Mouse (Mus musculus): Measurements from ENCODE around the gene Ufc1.
"Not testable (repeated sequence)": the region's sequence is repeated elsewhere in the genome, so short reads cannot be mapped to it uniquely, and the experiment has no call there.

Ufc1 gene

GRCm38 (mm10) chr1:171248386-171249226 lies 46.2 kb downstream of the Ufc1 start:
- no peak for DNase-seq (ENCODE audit: low spot score in 2 of 2)

DNA sequence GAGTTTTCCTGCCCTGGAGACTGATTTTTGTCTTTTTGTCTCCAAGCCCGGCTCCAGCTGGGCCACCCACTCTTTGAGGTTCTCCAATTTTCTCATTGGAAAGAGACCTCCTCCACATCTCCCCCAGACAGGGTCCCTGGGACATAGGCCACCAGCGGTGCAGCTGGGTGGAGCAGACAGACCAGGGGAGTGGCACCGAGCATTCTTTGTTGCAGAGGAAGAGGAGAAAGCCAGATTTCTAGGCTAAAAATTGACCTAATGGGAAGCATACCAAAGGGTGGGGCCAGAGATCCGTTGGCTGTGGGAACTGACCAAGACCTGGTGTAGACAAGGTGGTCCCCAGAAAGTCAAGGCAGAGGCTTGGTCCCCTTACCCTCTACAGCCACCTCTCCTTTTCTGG lies 46.9 kb downstream of the Ufc1 start:
- DNase-seq (ENCODE audit: low spot score in 2 of 2) = peak in 1 of 2 experiments; percentile 55

- no peak for DNase-seq (ENCODE audit: low spot score in 2 of 2)
These were observed 47.4 kb downstream of the Ufc1 start for GRCm38 (mm10) chr1:171247453-171247841.

DNA sequence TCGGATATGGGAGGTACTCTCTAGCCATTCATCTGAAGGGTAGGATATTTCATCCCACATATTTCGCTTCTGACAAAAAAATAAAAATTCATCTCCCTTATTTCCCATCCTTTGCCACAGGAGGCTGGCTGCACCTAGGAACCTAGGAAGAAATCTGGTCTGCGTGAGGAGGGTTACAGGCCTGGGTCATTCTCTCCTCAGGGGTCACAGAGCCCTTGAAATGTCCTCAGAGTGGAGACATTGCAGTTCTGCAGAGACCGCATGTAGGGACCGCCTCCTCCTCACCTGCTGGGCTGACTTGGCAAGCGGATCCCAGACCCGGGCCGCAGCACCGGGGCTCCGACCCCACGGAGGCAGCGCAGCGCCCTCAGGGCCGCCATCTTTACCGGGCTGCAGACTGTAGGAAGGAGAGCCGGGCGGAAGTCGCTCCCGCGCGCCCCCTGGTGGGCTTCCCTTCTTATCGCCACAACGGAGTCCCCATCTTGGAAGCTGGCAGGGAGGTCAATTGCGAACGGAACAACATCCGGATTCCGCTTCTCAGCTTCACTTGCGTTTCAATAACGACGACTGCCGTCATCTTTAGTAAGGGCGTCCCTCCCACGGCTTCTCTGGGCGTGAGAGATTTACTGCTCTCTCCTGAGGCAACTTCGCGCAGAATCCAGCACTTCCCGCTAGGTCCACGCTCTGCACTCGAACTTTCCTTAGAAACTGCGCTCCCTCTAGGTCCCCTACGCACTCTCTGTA lies 47.9 kb downstream of the Ufc1 start:
- DNase-seq (ENCODE audit: low spot score in 2 of 2) = peak; percentile 95 to 98

DNA sequence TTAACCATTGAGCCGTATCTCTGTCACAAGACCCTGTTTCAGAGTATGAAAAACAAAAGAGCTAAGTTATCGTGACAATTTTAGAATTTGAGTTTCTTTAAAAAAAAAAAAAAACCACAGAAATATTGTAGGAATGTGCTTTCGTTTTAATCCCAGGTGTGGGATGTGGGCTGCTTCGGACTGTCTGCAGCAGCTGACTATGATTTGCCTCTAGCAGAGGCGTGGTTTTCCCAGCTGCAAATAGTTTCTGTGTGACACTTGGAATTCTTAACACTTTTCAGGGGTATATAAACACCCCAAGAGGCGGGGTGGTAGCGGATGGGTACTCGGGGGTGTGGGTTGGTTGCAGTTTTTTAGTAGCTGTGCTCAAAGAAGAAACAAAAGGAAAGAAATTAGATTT lies 49.5 kb downstream of the Ufc1 start:
- no peak for DNase-seq (ENCODE audit: low spot score in 2 of 2)

- DNase-seq (ENCODE audit: low spot score in 2 of 2) = not testable (repeated sequence)
These were observed 52.9 kb downstream of the Ufc1 start for GRCm38 (mm10) chr1:171241952-171242351.

GRCm38 (mm10) chr1:171240911-171241310 lies 53.9 kb downstream of the Ufc1 start:
- DNase-seq (ENCODE audit: low spot score in 2 of 2) = no peak

GRCm38 (mm10) chr1:171239992-171240744 lies 54.7 kb downstream of the Ufc1 start:
- DNase-seq (ENCODE audit: low spot score in 2 of 2) = peak; percentile 67 to 71
